Mouse (Mus musculus) MEL (cell line): ENCODE data around the gene Ankrd33b. TPM values are rescaled to one million over a fixed set of nuclear protein-coding genes. Genes with fewer than 3 reads are reported as not detected.

Source experiments
- DNase-seq: peaks from one replicate; pipeline ENCODE4 v3.0.0; 2011; ENCODE audit warnings: low read depth, low spot score
- H3K27ac ChIP-seq: 2 replicates; pipeline ENCODE4 v1.5.1; 2012; ENCODE audit warnings: low read depth, mild to moderate bottlenecking, control low read depth, low read length, moderate library complexity; ENCODE audit not compliant: control insufficient read depth
- H3K27me3 ChIP-seq, 2 experiments: fragments of 150-350 bp in 1 of 2; sonication (generic) in 1 of 2; 2 replicates each; pipeline ENCODE4 v1.6.1; 2012; ENCODE audit warnings: low read length in 2 of 2, mild to moderate bottlenecking in 2 of 2, improper control_type of control experiment in 1 of 2, moderate library complexity in 1 of 2; ENCODE audit not compliant: insufficient read depth in 2 of 2, control insufficient read depth in 1 of 2
- H3K36me3 ChIP-seq, 2 experiments: 2 replicates each; pipeline ENCODE4 v1.6.1; 2012 to 2014; ENCODE audit warnings: low read length in 2 of 2, improper control_type of control experiment in 1 of 2, inconsistent platforms in 1 of 2, mild to moderate bottlenecking in 1 of 2; ENCODE audit not compliant: insufficient read depth in 2 of 2, control insufficient read depth in 1 of 2
- H3K4me1 ChIP-seq, 2 experiments: fragments of 150-350 bp in 1 of 2; sonication (generic) in 1 of 2; 2 replicates each; pipeline ENCODE4 v1.6.1; 2012; ENCODE audit warnings: low read length in 2 of 2, improper control_type of control experiment in 1 of 2, mild to moderate bottlenecking in 1 of 2; ENCODE audit not compliant: insufficient read depth in 2 of 2, control insufficient read depth in 1 of 2
- H3K4me3 ChIP-seq, 2 experiments: fragments of 150-350 bp in 1 of 2; sonication (generic) in 1 of 2; 2 replicates each; pipeline ENCODE4 v1.5.1; 2012; ENCODE audit warnings: low read depth in 2 of 2, low read length in 2 of 2, mild to moderate bottlenecking in 2 of 2, moderate library complexity in 2 of 2, control low read depth in 1 of 2, improper control_type of control experiment in 1 of 2; ENCODE audit not compliant: control insufficient read depth in 1 of 2, insufficient read depth in 1 of 2
- H3K79me2 ChIP-seq: 2 replicates; pipeline ENCODE4 v1.6.1; 2012; ENCODE audit warnings: mild to moderate bottlenecking, low read length, moderate library complexity; ENCODE audit not compliant: control insufficient read depth, poor library complexity, insufficient read depth
- H3K9ac ChIP-seq: 2 replicates; pipeline ENCODE4 v1.6.1; 2012; ENCODE audit warnings: low read depth, mild to moderate bottlenecking, control low read depth, low read length, moderate library complexity; ENCODE audit not compliant: control insufficient read depth, poor library complexity, severe bottlenecking
- H3K9me3 ChIP-seq: fragments of 150-350 bp; sonication (generic); replicated peaks from 2 replicates; pipeline ENCODE4 v1.6.1; 2012; ENCODE audit warnings: mild to moderate bottlenecking, low read length, improper control_type of control experiment, moderate library complexity; ENCODE audit not compliant: insufficient read depth
- BHLHE40 ChIP-seq: IDR thresholded peaks from 2 replicates; pipeline ENCODE4 v1.6.1; 2012; ENCODE audit warnings: low read depth, mild to moderate bottlenecking, inconsistent platforms, low read length, improper control_type of control experiment, borderline replicate concordance
- CHD1 ChIP-seq: IDR thresholded peaks from 2 replicates; pipeline ENCODE4 v1.6.1; 2012; ENCODE audit warnings: low read depth, mild to moderate bottlenecking, inconsistent platforms, low read length, improper control_type of control experiment
- CHD2 ChIP-seq: IDR thresholded peaks from 2 replicates; pipeline ENCODE4 v1.6.1; 2011; ENCODE audit warnings: low read length, improper control_type of control experiment
- CTCF ChIP-seq, 3 experiments: IDR thresholded peaks in 2 of 3; conservative IDR thresholded peaks in 1 of 3; 2 replicates each; pipeline ENCODE4 v1.5.1; 2011 to 2012; ENCODE audit warnings: low read length in 3 of 3, low read depth in 2 of 3, mild to moderate bottlenecking in 2 of 3, improper control_type of control experiment in 1 of 3, inconsistent platforms in 1 of 3, mixed read lengths in 1 of 3, moderate library complexity in 1 of 3; ENCODE audit not compliant: control insufficient read depth in 1 of 3, insufficient read depth in 1 of 3, poor library complexity in 1 of 3, severe bottlenecking in 1 of 3
- E2F4 ChIP-seq: IDR thresholded peaks from 2 replicates; pipeline ENCODE4 v1.6.1; 2011; ENCODE audit warnings: low read depth, low read length, improper control_type of control experiment, borderline replicate concordance
- ELF1 ChIP-seq: IDR thresholded peaks from 2 replicates; pipeline ENCODE4 v1.6.1; 2014; ENCODE audit warnings: low read depth, mild to moderate bottlenecking, inconsistent platforms, low read length, improper control_type of control experiment, moderate library complexity
- EP300 ChIP-seq, 2 experiments: IDR thresholded peaks; 2 replicates each; pipeline ENCODE4 v1.6.1; 2011; ENCODE audit warnings: improper control_type of control experiment in 2 of 2, low read length in 2 of 2, low read depth in 1 of 2, mild to moderate bottlenecking in 1 of 2
- ETS1 ChIP-seq: IDR thresholded peaks from 2 replicates; pipeline ENCODE4 v1.6.1; 2012; ENCODE audit warnings: low read depth, mild to moderate bottlenecking, inconsistent platforms, low read length, improper control_type of control experiment, moderate library complexity
- GABPA ChIP-seq: IDR thresholded peaks from 2 replicates; pipeline ENCODE4 v1.6.1; 2012; ENCODE audit warnings: low read depth, mild to moderate bottlenecking, inconsistent platforms, low read length, improper control_type of control experiment, moderate library complexity
- GATA1 ChIP-seq: IDR thresholded peaks from 2 replicates; pipeline ENCODE4 v1.6.1; 2011; ENCODE audit warnings: low read depth, low read length, improper control_type of control experiment
- HCFC1 ChIP-seq: IDR thresholded peaks from 2 replicates; pipeline ENCODE4 v1.6.1; 2012; ENCODE audit warnings: low read depth, mild to moderate bottlenecking, inconsistent platforms, low read length, improper control_type of control experiment, moderate library complexity
- JUND ChIP-seq: IDR thresholded peaks from 2 replicates; pipeline ENCODE4 v1.6.1; 2011; ENCODE audit warnings: low read depth, mild to moderate bottlenecking, improper control_type of control experiment, low read length
- KAT2A ChIP-seq: conservative IDR thresholded peaks from 2 replicates; pipeline ENCODE4 v1.6.1; 2012; ENCODE audit warnings: low read depth, low read length, improper control_type of control experiment, inconsistent platforms
- MAFK ChIP-seq: IDR thresholded peaks from 2 replicates; pipeline ENCODE4 v1.6.1; 2011; ENCODE audit warnings: low read depth, mild to moderate bottlenecking, low read length, improper control_type of control experiment, borderline replicate concordance
- MAX ChIP-seq: IDR thresholded peaks from 2 replicates; pipeline ENCODE4 v1.6.1; 2011; ENCODE audit warnings: low read length, improper control_type of control experiment
- MAZ ChIP-seq: IDR thresholded peaks from 2 replicates; pipeline ENCODE4 v1.6.1; 2012; ENCODE audit warnings: low read depth, mild to moderate bottlenecking, inconsistent platforms, low read length, improper control_type of control experiment
- MEF2A ChIP-seq: IDR thresholded peaks from 2 replicates; pipeline ENCODE4 v1.6.1; 2014; ENCODE audit warnings: low read depth, mild to moderate bottlenecking, inconsistent platforms, low read length, improper control_type of control experiment; ENCODE audit not compliant: poor library complexity, insufficient replicate concordance, severe bottlenecking; ENCODE audit errors: extremely low read depth
- MXI1 ChIP-seq: IDR thresholded peaks from 2 replicates; pipeline ENCODE4 v1.6.1; 2011; ENCODE audit warnings: mild to moderate bottlenecking, low read depth, low read length, improper control_type of control experiment
- MYB ChIP-seq: IDR thresholded peaks from 2 replicates; pipeline ENCODE4 v1.6.1; 2011; ENCODE audit warnings: mild to moderate bottlenecking, low read depth, low read length, improper control_type of control experiment
- NELFE ChIP-seq: IDR thresholded peaks from 2 replicates; pipeline ENCODE4 v1.6.1; 2011; ENCODE audit warnings: low read depth, low read length, improper control_type of control experiment
- NRF1 ChIP-seq: IDR thresholded peaks from 2 replicates; pipeline ENCODE4 v1.6.1; 2014; ENCODE audit warnings: low read depth, mild to moderate bottlenecking, inconsistent platforms, low read length, improper control_type of control experiment, moderate library complexity; ENCODE audit not compliant: poor library complexity, insufficient read depth, severe bottlenecking
- POLR2A ChIP-seq, 2 experiments: IDR thresholded peaks; 2 replicates each; pipeline ENCODE4 v1.6.1; 2011 to 2012; ENCODE audit warnings: low read length in 2 of 2, mild to moderate bottlenecking in 2 of 2, control low read depth in 1 of 2, improper control_type of control experiment in 1 of 2, low read depth in 1 of 2, moderate library complexity in 1 of 2; ENCODE audit not compliant: control insufficient read depth in 1 of 2, insufficient read depth in 1 of 2, poor library complexity in 1 of 2
- POLR2AphosphoS2 ChIP-seq: IDR thresholded peaks from 2 replicates; pipeline ENCODE4 v1.6.1; 2011; ENCODE audit warnings: low read length, improper control_type of control experiment
- POLR2AphosphoS5 ChIP-seq: IDR thresholded peaks from 2 replicates; pipeline ENCODE4 v1.6.1; 2012; ENCODE audit warnings: low read depth, borderline replicate concordance, mild to moderate bottlenecking, inconsistent platforms, low read length, moderate library complexity, mixed read lengths
- RAD21 ChIP-seq: IDR thresholded peaks from 2 replicates; pipeline ENCODE4 v1.6.1; 2011; ENCODE audit warnings: mild to moderate bottlenecking, low read depth, low read length, improper control_type of control experiment
- RCOR1 ChIP-seq: IDR thresholded peaks from 2 replicates; pipeline ENCODE4 v1.6.1; 2012; ENCODE audit warnings: low read depth, mild to moderate bottlenecking, inconsistent platforms, low read length, improper control_type of control experiment
- SIN3A ChIP-seq: IDR thresholded peaks from 2 replicates; pipeline ENCODE4 v1.6.1; 2012; ENCODE audit warnings: low read length, improper control_type of control experiment, inconsistent platforms
- SMC3 ChIP-seq: IDR thresholded peaks from 2 replicates; pipeline ENCODE4 v1.6.1; 2011; ENCODE audit warnings: low read depth, low read length, improper control_type of control experiment
- TAL1 ChIP-seq: IDR thresholded peaks from 2 replicates; pipeline ENCODE4 v1.6.1; 2012; ENCODE audit warnings: mild to moderate bottlenecking, inconsistent platforms, low read length, moderate library complexity, mixed read lengths
- TBP ChIP-seq: IDR thresholded peaks from 2 replicates; pipeline ENCODE4 v1.8.0; 2011; ENCODE audit warnings: low read depth, low read length, improper control_type of control experiment
- TCF12 ChIP-seq: IDR thresholded peaks from 2 replicates; pipeline ENCODE4 v1.6.1; 2014; ENCODE audit warnings: low read depth, mild to moderate bottlenecking, inconsistent platforms, low read length, improper control_type of control experiment, moderate library complexity
- UBTF ChIP-seq: IDR thresholded peaks from 2 replicates; pipeline ENCODE4 v1.6.1; 2012; ENCODE audit warnings: low read depth, mild to moderate bottlenecking, inconsistent platforms, low read length, improper control_type of control experiment, moderate library complexity, borderline replicate concordance; ENCODE audit not compliant: insufficient read depth
- USF1 ChIP-seq: IDR thresholded peaks from 2 replicates; pipeline ENCODE4 v1.6.1; 2014; ENCODE audit warnings: low read depth, mild to moderate bottlenecking, inconsistent platforms, low read length, improper control_type of control experiment, moderate library complexity
- USF2 ChIP-seq, 2 experiments: IDR thresholded peaks; 2 replicates each; pipeline ENCODE4 v1.6.1; 2011 to 2012; ENCODE audit warnings: improper control_type of control experiment in 2 of 2, low read length in 2 of 2, borderline replicate concordance in 1 of 2, inconsistent platforms in 1 of 2, low read depth in 1 of 2, mild to moderate bottlenecking in 1 of 2; ENCODE audit not compliant: insufficient read depth in 1 of 2
- ZC3H11A ChIP-seq: IDR thresholded peaks from 2 replicates; pipeline ENCODE4 v1.6.1; 2012; ENCODE audit warnings: low read depth, mild to moderate bottlenecking, inconsistent platforms, low read length, improper control_type of control experiment
- ZKSCAN1 ChIP-seq: IDR thresholded peaks from 2 replicates; pipeline ENCODE4 v1.6.1; 2012; ENCODE audit warnings: low read depth, mild to moderate bottlenecking, inconsistent platforms, low read length, improper control_type of control experiment, moderate library complexity
- ZMIZ1 ChIP-seq: IDR thresholded peaks from 2 replicates; pipeline ENCODE4 v1.6.1; 2012; ENCODE audit warnings: low read depth, mild to moderate bottlenecking, inconsistent platforms, low read length, improper control_type of control experiment, moderate library complexity
- ZNF384 ChIP-seq: IDR thresholded peaks from 2 replicates; pipeline ENCODE4 v1.6.1; 2012; ENCODE audit warnings: low read depth, mild to moderate bottlenecking, inconsistent platforms, low read length, improper control_type of control experiment
- polyA plus RNA-seq, 2 experiments: library from polyadenylated mRNA; stranded (reverse) in 1 of 2; unstranded in 1 of 2; fragments of >175 nt in 1 of 2; fragments of >200 nt in 1 of 2; gene quantifications; 2 replicates each; pipeline versions ENCODE4 v1.2.1 to v1.2.4; 2012; ENCODE audit warnings: low replicate concordance in 2 of 2, low read depth in 1 of 2; ENCODE audit not compliant: insufficient read length in 2 of 2, insufficient read depth in 1 of 2, missing spikeins in 1 of 2
- total RNA-seq: library from RNA; depleted of rRNA; stranded (reverse); fragments of 300-350 nt; gene quantifications from 2 replicates; pipeline ENCODE4 v1.2.3, GENCODE M21; 2012

Ankrd33b gene
- total and polyA plus RNA-seq, 3 experiments, result 11.1 to 16.1 TPM; not detected in 1

DNA sequence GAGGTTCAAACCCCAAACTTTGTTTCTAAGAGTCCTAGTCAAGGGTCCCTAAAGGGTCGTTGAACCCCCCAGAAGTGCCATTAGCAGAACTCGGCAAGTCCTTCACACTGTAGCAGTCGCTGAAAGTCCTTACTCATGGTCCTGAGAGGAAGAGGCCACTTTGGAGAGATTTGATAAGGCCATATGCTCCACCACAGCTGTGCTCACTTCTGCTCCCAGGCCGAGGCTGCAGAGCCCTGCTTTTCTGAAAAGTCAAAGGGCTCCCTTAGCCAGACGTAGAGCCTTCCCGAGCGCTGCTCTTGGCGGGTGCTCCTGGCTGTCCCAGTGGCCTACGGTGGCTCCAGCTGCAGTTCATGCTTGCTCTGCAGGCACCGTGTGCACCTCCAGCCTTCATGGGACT is 94.0 kb downstream of the Ankrd33b start:
- Histone ChIP-seq H3K4me1 (peaks cover 5 to 28% of the 10 kb centered on the region in 2 experiments), H3K27me3 (no peaks in the 10 kb centered on the region), H3K79me2 (no peaks in the 10 kb centered on the region), H3K4me3 (no peak overlapping the region), H3K27ac (peak overlapping the region; percentile 30; the same call in 1 of the 2 replicates), H3K9ac (no peak overlapping the region), H3K36me3 (peaks cover 0 to 13% of the 10 kb centered on the region in 2 experiments; a peak in 2 of 4 replicates), H3K9me3 (no peaks in the 10 kb centered on the region)
- DNase-seq, result peak; percentile 77
- TF ChIP-seq SIN3A (peak; percentile 49; the same call in 1 of the 2 replicates), MEF2A (no peak), ZNF384 (no peak), USF2 (IDR thresholded peaks at IDR 0.05; ENCODE audit: borderline replicate concordance in 1 of 2, insufficient read depth in 1 of 2, low read depth in 1 of 2, low read length in 2 of 2) (no peak), CHD2 (no peak), MYB (no peak), BHLHE40 (no peak), SMC3 (peak; percentile 24), UBTF (no peak), POLR2AphosphoS5 (no peak), ZMIZ1 (no peak), CTCF (IDR thresholded peaks at IDR 0.05 in 2 of 3, conservative IDR thresholded peaks at IDR 0.05 in 1 of 3; ENCODE audit: control insufficient read depth in 1 of 3, insufficient read depth in 1 of 3, low read depth in 2 of 3, low read length in 3 of 3, poor library complexity in 1 of 3, severe bottlenecking in 1 of 3) (no peak), TBP (no peak), TCF12 (peak; percentile 67), E2F4 (no peak), MXI1 (no peak), NELFE (no peak), CHD1 (no peak), ELF1 (no peak), MAFK (no peak), POLR2A (IDR thresholded peaks at IDR 0.05; ENCODE audit: control insufficient read depth in 1 of 2, insufficient read depth in 1 of 2, low read depth in 1 of 2, low read length in 2 of 2, poor library complexity in 1 of 2) (no peak), GABPA (no peak), RAD21 (no peak; the same call in 1 of the 2 replicates), HCFC1 (no peak), USF1 (no peak), MAZ (no peak), GATA1 (peak; percentile 73), ZC3H11A (0 out of 2 replicates have a peak, but pooled peaks have one; percentile 3), JUND (0 out of 2 replicates have a peak, but pooled peaks have one; percentile 22), TAL1 (0 out of 2 replicates have a peak, but pooled peaks have one; percentile 29), POLR2AphosphoS2 (no peak), RCOR1 (peak; percentile 80; the same call in 1 of the 2 replicates), EP300 (IDR thresholded peaks at IDR 0.05; ENCODE audit: low read depth in 1 of 2, low read length in 2 of 2) (peak; percentile 72 to 78), NRF1 (no peak), ZKSCAN1 (no peak), ETS1 (peak; percentile 88), KAT2A (no peak), MAX (peak; percentile 60)
